Mouse (Mus musculus): Measurements from ENCODE around the gene Mdfi.

DNA sequence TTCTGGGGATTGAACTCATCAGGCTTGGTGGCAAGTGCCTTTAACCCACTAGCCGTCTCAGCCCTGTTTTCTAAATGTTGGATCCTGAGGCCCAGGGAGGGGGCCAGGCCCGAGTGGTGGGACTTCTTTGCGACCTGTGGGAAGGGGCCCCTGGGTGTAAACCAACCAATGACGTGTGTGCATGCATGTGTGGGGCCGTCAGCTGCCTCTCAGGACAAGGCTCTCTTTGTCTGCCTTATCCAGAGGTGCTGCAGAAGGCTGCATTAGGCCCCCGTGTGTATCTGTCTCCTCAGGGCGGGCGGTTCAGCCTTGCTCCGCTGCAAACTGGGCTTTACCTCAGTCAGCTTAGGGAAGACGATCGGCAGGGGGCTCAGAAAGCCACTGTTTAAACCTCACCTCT is 28.9 kb upstream of the Mdfi start:
- TF ChIP-seq POLR2A (IDR thresholded peaks at IDR 0.05; ENCODE audit: extremely low read depth, insufficient read depth, low read length) = no peak
- TF ChIP-seq CTCF (IDR thresholded peaks at IDR 0.05; ENCODE audit: low read depth, low read length) = no peak
